Mouse (Mus musculus): Measurements from ENCODE around the gene Dimt1.

DNA sequence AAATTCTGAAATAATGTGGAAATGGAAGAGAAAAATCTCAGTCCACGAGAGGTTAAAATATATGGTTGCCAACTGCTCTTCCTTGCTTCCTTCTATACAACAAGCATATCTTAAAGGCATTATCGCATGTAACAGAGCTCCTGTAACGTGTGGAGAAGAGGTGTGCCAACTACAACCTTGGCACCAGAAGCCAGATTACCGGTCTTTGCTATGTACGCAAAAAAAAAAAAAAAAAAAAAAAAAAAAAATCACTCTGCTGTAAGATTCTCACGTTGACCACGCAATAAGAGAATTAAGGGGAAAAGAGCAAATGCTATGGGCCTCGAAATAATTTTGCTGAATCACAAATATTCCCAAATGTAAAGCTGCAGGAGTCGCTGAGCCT, 11.1 kb upstream of the Dimt1 start:
- no peak for TF ChIP-seq POLR2A (IDR thresholded peaks at IDR 0.05; ENCODE audit: borderline replicate concordance, extremely low read depth, insufficient read depth, insufficient read length, poor library complexity, severe bottlenecking)
- no peak for TF ChIP-seq CTCF (IDR thresholded peaks at IDR 0.05; ENCODE audit: borderline replicate concordance, extremely low read depth, insufficient read depth, insufficient read length)

Measured in brain, embryonic 14.5 days (tissue).